Mouse (Mus musculus): ENCODE data around the gene Tmem52.

The Tmem52 gene

GRCm38 (mm10) chr4:155505671-155506295, 36.9 kb downstream of the Tmem52 start:
- TF ChIP-seq NANOG (IDR thresholded peaks at IDR 0.05; ENCODE audit: borderline replicate concordance, low read length) = no peak
- TF ChIP-seq POU5F1 (IDR thresholded peaks at IDR 0.05; ENCODE audit: borderline replicate concordance, low read length) = no peak
- TF ChIP-seq CTCF (conservative IDR thresholded peaks at IDR 0.05; ENCODE audit: low read length) = no peak
- H3K36me3 ChIP-seq (ENCODE audit: insufficient read depth, low read length) = peaks cover 10% of the 10 kb centered on the region; the same call in 1 of the 2 replicates
- peaks cover 69% of the 10 kb centered on the region for H3K4me1 ChIP-seq (replicated peaks; ENCODE audit: low read depth, low read length)
- no peaks in the 10 kb centered on the region for H3K27me3 ChIP-seq (ENCODE audit: insufficient read depth, low read length)
- H3K9me3 ChIP-seq (ENCODE audit: low read length) = no peaks in the 10 kb centered on the region
- H3K4me3 ChIP-seq (replicated peaks; ENCODE audit: low read length) = peak overlapping the region; percentile 20; the same call in 1 of the 2 replicates

DNA sequence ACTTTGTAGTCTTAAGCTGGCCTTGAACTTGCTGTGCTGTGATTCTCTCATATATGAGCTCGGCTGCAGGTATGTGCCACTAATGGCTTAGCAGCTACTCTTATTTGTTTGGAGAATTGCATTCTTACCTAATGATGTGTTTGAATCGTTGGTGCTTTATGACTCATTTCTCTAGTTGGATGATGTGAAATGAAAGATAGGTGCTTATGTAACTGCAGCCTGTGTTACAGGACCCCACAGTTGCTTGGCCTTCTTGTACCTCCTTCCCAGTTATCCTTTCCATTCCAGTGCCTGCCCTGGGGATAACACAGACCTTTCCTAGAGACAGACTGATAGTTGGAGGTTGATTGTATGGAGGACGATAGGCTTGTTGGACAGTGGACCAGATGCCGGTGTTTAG, 39.7 kb downstream of the Tmem52 start:
- H3K9me3 ChIP-seq (ENCODE audit: low read length) = no peaks in the 10 kb centered on the region
- no peak overlapping the region for H3K4me3 ChIP-seq (replicated peaks; ENCODE audit: low read length)
- TF ChIP-seq NANOG (IDR thresholded peaks at IDR 0.05; ENCODE audit: borderline replicate concordance, low read length) = no peak
- no peak for TF ChIP-seq CTCF (conservative IDR thresholded peaks at IDR 0.05; ENCODE audit: low read length)
- TF ChIP-seq POU5F1 (IDR thresholded peaks at IDR 0.05; ENCODE audit: borderline replicate concordance, low read length) = no peak
- peaks cover 62% of the 10 kb centered on the region for H3K4me1 ChIP-seq (replicated peaks; ENCODE audit: low read depth, low read length)
- no peaks in the 10 kb centered on the region for H3K27me3 ChIP-seq (ENCODE audit: insufficient read depth, low read length)
- H3K36me3 ChIP-seq (ENCODE audit: insufficient read depth, low read length) = peaks cover 16% of the 10 kb centered on the region; the same call in 1 of the 2 replicates

- no peak for TF ChIP-seq NANOG (IDR thresholded peaks at IDR 0.05; ENCODE audit: borderline replicate concordance, low read length)
- Histone ChIP-seq H3K27me3 (ENCODE audit: insufficient read depth, low read length) (no peaks in the 10 kb centered on the region), H3K4me3 (replicated peaks; ENCODE audit: low read length) (no peak overlapping the region)
Measured at GRCm38 (mm10) chr4:155510981-155511380, 42.1 kb downstream of the Tmem52 start.

DNA sequence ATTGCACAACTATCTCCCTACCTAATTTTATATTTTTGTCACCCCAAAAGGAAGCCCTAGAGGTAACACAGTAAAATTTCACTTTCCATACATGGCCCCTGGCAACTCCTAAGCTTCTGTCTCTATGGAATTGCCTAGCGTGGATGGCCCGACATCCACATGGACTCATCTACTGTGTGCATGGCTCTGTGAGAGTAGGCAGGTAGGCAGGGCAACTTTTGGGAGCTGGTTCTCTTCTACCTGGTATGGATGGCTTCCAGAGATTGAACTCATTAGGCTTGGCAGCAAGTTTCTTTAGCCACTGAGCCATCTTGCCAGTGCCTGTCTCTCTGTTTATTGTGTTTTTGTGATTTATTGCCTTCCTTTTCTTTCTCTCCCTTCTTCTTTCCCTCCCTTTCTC, 45.9 kb downstream of the Tmem52 start:
- H3K9me3 ChIP-seq (ENCODE audit: low read length) = no peaks in the 10 kb centered on the region
- TF ChIP-seq POU5F1 (IDR thresholded peaks at IDR 0.05; ENCODE audit: borderline replicate concordance, low read length) (no peak), CTCF (conservative IDR thresholded peaks at IDR 0.05; ENCODE audit: low read length) (no peak), NANOG (IDR thresholded peaks at IDR 0.05; ENCODE audit: borderline replicate concordance, low read length) (no peak)
- H3K4me1 ChIP-seq (replicated peaks; ENCODE audit: low read depth, low read length) = peaks cover 26% of the 10 kb centered on the region
- H3K36me3 ChIP-seq (ENCODE audit: insufficient read depth, low read length) = peaks cover 43% of the 10 kb centered on the region
- no peaks in the 10 kb centered on the region for H3K27me3 ChIP-seq (ENCODE audit: insufficient read depth, low read length)
- H3K4me3 ChIP-seq (replicated peaks; ENCODE audit: low read length) = no peak overlapping the region

More at GRCm38 (mm10) chr4:155510981-155511380, 42.1 kb downstream of the Tmem52 start:
- Histone ChIP-seq H3K36me3 (ENCODE audit: insufficient read depth, low read length) (peaks cover 26% of the 10 kb centered on the region), H3K4me1 (replicated peaks; ENCODE audit: low read depth, low read length) (peaks cover 45% of the 10 kb centered on the region), H3K9me3 (ENCODE audit: low read length) (no peaks in the 10 kb centered on the region)

- H3K36me3 ChIP-seq (ENCODE audit: insufficient read depth, low read length) = peaks cover 43% of the 10 kb centered on the region
- H3K4me3 ChIP-seq (replicated peaks; ENCODE audit: low read length) = no peak overlapping the region
- H3K9me3 ChIP-seq (ENCODE audit: low read length) = no peaks in the 10 kb centered on the region
- H3K4me1 ChIP-seq (replicated peaks; ENCODE audit: low read depth, low read length) = peaks cover 44% of the 10 kb centered on the region
- TF ChIP-seq POU5F1 (IDR thresholded peaks at IDR 0.05; ENCODE audit: borderline replicate concordance, low read length) (no peak), NANOG (IDR thresholded peaks at IDR 0.05; ENCODE audit: borderline replicate concordance, low read length) (no peak), CTCF (conservative IDR thresholded peaks at IDR 0.05; ENCODE audit: low read length) (peak; percentile 42)
- H3K27me3 ChIP-seq (ENCODE audit: insufficient read depth, low read length) = no peaks in the 10 kb centered on the region
Measured at GRCm38 (mm10) chr4:155517948-155518517, 49.1 kb downstream of the Tmem52 start.

Data from E14TG2a.4 (cell line).